Mouse (Mus musculus) gastrocnemius, postnatal 14 days (tissue): ENCODE data around the gene Gm21304. TPM values are rescaled to one million over a fixed set of nuclear protein-coding genes. Genes with fewer than 3 reads are reported as not detected.
"Not testable (repeated sequence)": the region's sequence is repeated elsewhere in the genome, so short reads cannot be mapped to it uniquely, and the experiment has no call there.

ENCODE experiments used
- DNase-seq: peaks from one replicate; pipeline ENCODE4 v3.0.0; 2021; ENCODE audit warnings: mixed read lengths
- intact Hi-C: fragments of 180-260 bp; cut with DNase I; formaldehyde crosslinking; loops from one replicate; pipeline ENCODE4 v1.15.1; 2025; ENCODE audit warnings: low total_unique reads
- long read RNA-seq, 2 experiments: library from polyadenylated mRNA; stranded (forward); transcript quantifications; one replicate each; pipeline ENCODE4 v2.0.0; 2021
- total RNA-seq, 2 experiments: library from RNA; stranded (reverse); gene quantifications; 2 replicates each; pipeline ENCODE4 v1.2.3; 2021

Gm21304 gene
- total RNA-seq, result not detected
- long read RNA-seq, experiment 1, result 0 reads
- long read RNA-seq, experiment 2, result 0 reads

- intact Hi-C loops, DNase-seq: not testable (repeated sequence)
Measured at GRCm38 (mm10) chr10:104168215-104168614, at the start of gene Gm21304. TSS of gene Gm21304 (plus strand) at chr10:104168515.

- intact Hi-C loops, DNase-seq: not testable (repeated sequence)
Measured at GRCm38 (mm10) chr10:104142687-104143086, 25.6 kb upstream of the Gm21304 start, which contains the start of gene Gm21293. TSS of gene Gm21293 (plus strand) at chr10:104142987.

DNA sequence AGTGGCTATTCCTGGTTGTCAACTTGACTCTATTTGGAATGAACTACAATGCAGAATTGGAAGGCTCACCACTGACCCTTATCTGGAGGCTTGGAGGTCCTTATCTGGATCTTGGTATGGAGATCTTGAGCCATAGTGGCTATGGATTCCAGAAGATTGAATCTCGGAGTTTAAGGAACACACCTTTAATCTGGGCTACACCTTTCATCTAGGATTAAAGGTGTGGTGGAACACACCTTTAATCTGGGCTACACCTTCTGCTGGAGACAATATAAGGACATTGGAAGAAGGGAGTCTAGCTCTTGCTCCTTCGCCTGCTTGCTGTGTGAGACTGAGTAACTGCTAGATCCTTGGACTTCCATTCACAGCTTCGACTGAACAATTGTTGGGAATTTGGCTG lies 17.1 kb upstream of the Gm21304 start, which contains the start of gene Gm6763:
TSS of gene Gm6763 (plus strand) at position 301 of the 400 bp plus-strand sequence.
- DNase-seq, intact Hi-C loops: not testable (repeated sequence)

DNA sequence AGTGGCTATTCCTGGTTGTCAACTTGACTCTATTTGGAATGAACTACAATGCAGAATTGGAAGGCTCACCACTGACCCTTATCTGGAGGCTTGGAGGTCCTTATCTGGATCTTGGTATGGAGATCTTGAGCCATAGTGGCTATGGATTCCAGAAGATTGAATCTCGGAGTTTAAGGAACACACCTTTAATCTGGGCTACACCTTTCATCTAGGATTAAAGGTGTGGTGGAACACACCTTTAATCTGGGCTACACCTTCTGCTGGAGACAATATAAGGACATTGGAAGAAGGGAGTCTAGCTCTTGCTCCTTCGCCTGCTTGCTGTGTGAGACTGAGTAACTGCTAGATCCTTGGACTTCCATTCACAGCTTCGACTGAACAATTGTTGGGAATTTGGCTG lies 8.6 kb upstream of the Gm21304 start, which contains the start of gene Gm8764:
TSS of gene Gm8764 (plus strand) at position 301 of the 400 bp plus-strand sequence.
- intact Hi-C loops, DNase-seq: not testable (repeated sequence)

DNA sequence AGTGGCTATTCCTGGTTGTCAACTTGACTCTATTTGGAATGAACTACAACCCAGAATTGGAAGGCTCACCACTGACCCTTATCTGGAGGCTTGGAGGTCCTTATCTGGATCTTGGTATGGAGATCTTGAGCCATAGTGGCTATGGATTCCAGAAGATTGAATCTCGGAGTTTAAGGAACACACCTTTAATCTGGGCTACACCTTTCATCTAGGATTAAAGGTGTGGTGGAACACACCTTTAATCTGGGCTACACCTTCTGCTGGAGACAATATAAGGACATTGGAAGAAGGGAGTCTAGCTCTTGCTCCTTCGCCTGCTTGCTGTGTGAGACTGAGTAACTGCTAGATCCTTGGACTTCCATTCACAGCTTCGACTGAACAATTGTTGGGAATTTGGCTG lies 8.4 kb downstream of the Gm21304 start, which contains the start of gene Gm21312:
TSS of gene Gm21312 (plus strand) at position 301 of the 400 bp plus-strand sequence.
- intact Hi-C loops, DNase-seq: not testable (repeated sequence)

GRCm38 (mm10) chr10:104185233-104185632 lies 16.9 kb downstream of the Gm21304 start, which contains the start of gene Gm20765:
TSS of gene Gm20765 (plus strand) at chr10:104185533.
- DNase-seq, intact Hi-C loops: not testable (repeated sequence)

GRCm38 (mm10) chr10:104193742-104194141 lies 25.4 kb downstream of the Gm21304 start, which contains the start of gene Gm4340:
TSS of gene Gm4340 (plus strand) at chr10:104194042.
- intact Hi-C loops, DNase-seq: not testable (repeated sequence)

- DNase-seq, result no peak
- intact Hi-C loops, result no loop called here
Measured at GRCm38 (mm10) chr10:104209655-104210054, 41.3 kb downstream of the Gm21304 start.

GRCm38 (mm10) chr10:104210268-104210990 lies 42.1 kb downstream of the Gm21304 start:
- intact Hi-C loops, result no loop called here
- no peak for DNase-seq

DNA sequence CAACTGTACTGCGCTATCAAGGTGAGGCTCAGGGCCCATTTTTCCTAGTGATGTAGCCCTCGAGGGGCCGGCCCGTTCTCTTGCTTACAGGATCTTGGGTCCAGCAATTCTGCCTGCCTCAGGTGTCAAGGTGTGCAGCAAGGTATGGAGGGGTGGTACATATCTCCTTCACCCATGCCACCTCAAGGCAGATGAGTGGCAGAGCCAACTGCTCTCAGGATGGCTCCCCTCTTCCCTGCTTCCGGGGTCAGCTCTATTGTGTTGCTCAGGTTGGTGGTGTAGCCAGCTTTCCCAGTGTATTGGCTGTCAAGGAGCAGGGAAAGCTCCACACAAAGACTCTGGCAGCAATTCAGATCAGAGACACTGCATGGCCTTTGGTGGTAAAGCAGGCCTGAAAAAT lies 46.2 kb downstream of the Gm21304 start:
- DNase-seq, result no peak
- intact Hi-C loops, result no loop called here

Other genes starting within 250 kb of the Gm21304 start
- not detected for gene Gm21293, start 25.5 kb upstream of the Gm21304 start, total RNA-seq
- gene Gm6763, start 17.0 kb upstream of the Gm21304 start, total RNA-seq, result not detected
- gene Gm8764, start 8.5 kb upstream of the Gm21304 start, total RNA-seq, result not detected
- not detected for gene Gm21312, start 8.5 kb downstream of the Gm21304 start, total RNA-seq
- gene Gm20765, start 17.0 kb downstream of the Gm21304 start, total RNA-seq, result not detected
- gene Gm4340, start 25.5 kb downstream of the Gm21304 start, total RNA-seq, result not detected